Mouse (Mus musculus): Measurements from ENCODE around the gene Btg2. TPM values are rescaled to one million over a fixed set of nuclear protein-coding genes. Genes with fewer than 3 reads are reported as not detected.

Gene Btg2
- polyA plus RNA-seq, 2 experiments, result 18.6 to 26.4 TPM

DNA sequence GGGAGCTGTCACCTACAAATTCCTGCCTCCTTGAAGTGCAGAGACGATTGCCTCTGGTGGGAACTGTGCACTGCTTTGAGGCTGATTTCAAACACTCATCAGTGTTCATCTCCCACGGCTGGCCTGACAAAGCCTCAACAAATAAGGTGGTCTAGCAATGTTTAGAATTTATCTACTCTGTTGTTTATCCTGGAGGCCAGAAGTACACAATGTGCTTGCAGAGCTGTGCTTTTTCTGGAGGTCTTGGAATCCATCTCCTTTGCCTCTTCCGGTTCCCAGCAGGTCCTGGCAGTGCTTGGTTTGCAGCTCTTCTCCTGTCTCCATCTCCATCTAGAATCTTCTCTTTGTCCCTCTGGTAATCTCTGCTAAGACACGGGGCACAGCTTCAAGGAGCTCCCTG is 22.6 kb downstream of the Btg2 start:
- Histone ChIP-seq H3K4me1 (ENCODE audit: control insufficient read depth, insufficient read depth, low read length) (peaks cover 15% of the 10 kb centered on the region), H3K4me2 (replicated peaks; ENCODE audit: low read depth, low read length, severe bottlenecking) (no peak overlapping the region), H3K9me3 (ENCODE audit: control insufficient read depth, low read length) (no peaks in the 10 kb centered on the region), H3K4me3 (replicated peaks; ENCODE audit: low read length) (no peak overlapping the region), H3K27ac (replicated peaks; ENCODE audit: low read depth, low read length) (no peak overlapping the region), H3K27me3 (ENCODE audit: control insufficient read depth, insufficient read depth, low read length) (no peaks in the 10 kb centered on the region), H3K9ac (ENCODE audit: low read depth, low read length, severe bottlenecking) (no peak overlapping the region), H3K36me3 (ENCODE audit: control insufficient read depth, insufficient read depth, low read length) (no peaks in the 10 kb centered on the region)
- WGBS, result 65% methylated on average over 4 of the region's 4 CpGs
- ATAC-seq (ENCODE audit: low FRiP score, low read depth) (no peak), DNase-seq (ENCODE audit: low spot score) (no peak)
- no peak for TF ChIP-seq POLR2A (IDR thresholded peaks at IDR 0.05; ENCODE audit: borderline replicate concordance, extremely low read depth, insufficient read depth, insufficient read length)

GRCm38 (mm10) chr1:134055666-134056245 is 23.2 kb downstream of the Btg2 start:
- H3K9me3 ChIP-seq (ENCODE audit: control insufficient read depth, low read length), result no peaks in the 10 kb centered on the region
- ATAC-seq (ENCODE audit: low FRiP score, low read depth) (no peak), DNase-seq (ENCODE audit: low spot score) (no peak)
- no peaks in the 10 kb centered on the region for H3K36me3 ChIP-seq (ENCODE audit: control insufficient read depth, insufficient read depth, low read length)
- H3K4me1 ChIP-seq (ENCODE audit: control insufficient read depth, insufficient read depth, low read length), result peaks cover 11% of the 10 kb centered on the region; the same call in 1 of the 2 replicates
- no peak overlapping the region for H3K4me3 ChIP-seq (replicated peaks; ENCODE audit: low read length)
- no peak overlapping the region for H3K27ac ChIP-seq (replicated peaks; ENCODE audit: low read depth, low read length)
- H3K4me2 ChIP-seq (replicated peaks; ENCODE audit: low read depth, low read length, severe bottlenecking), result no peak overlapping the region
- no peaks in the 10 kb centered on the region for H3K27me3 ChIP-seq (ENCODE audit: control insufficient read depth, insufficient read depth, low read length)
- no peak for TF ChIP-seq POLR2A (IDR thresholded peaks at IDR 0.05; ENCODE audit: borderline replicate concordance, extremely low read depth, insufficient read depth, insufficient read length)
- H3K9ac ChIP-seq (ENCODE audit: low read depth, low read length, severe bottlenecking), result no peak overlapping the region
- 82% methylated on average over 9 of the region's 9 CpGs for WGBS

GRCm38 (mm10) chr1:134055058-134055457 is 23.9 kb downstream of the Btg2 start:
- DNase-seq (ENCODE audit: low spot score) (no peak), ATAC-seq (ENCODE audit: low FRiP score, low read depth) (no peak)
- H3K4me2 ChIP-seq (replicated peaks; ENCODE audit: low read depth, low read length, severe bottlenecking), result no peak overlapping the region
- H3K4me1 ChIP-seq (ENCODE audit: control insufficient read depth, insufficient read depth, low read length), result peaks cover 6% of the 10 kb centered on the region; the same call in 1 of the 2 replicates
- H3K9ac ChIP-seq (ENCODE audit: low read depth, low read length, severe bottlenecking), result no peak overlapping the region
- no peak overlapping the region for H3K27ac ChIP-seq (replicated peaks; ENCODE audit: low read depth, low read length)
- no peaks in the 10 kb centered on the region for H3K9me3 ChIP-seq (ENCODE audit: control insufficient read depth, low read length)
- H3K27me3 ChIP-seq (ENCODE audit: control insufficient read depth, insufficient read depth, low read length), result no peaks in the 10 kb centered on the region
- no peak overlapping the region for H3K4me3 ChIP-seq (replicated peaks; ENCODE audit: low read length)
- no peak for TF ChIP-seq POLR2A (IDR thresholded peaks at IDR 0.05; ENCODE audit: borderline replicate concordance, extremely low read depth, insufficient read depth, insufficient read length)
- 77% methylated on average over 9 of the region's 9 CpGs for WGBS
- no peaks in the 10 kb centered on the region for H3K36me3 ChIP-seq (ENCODE audit: control insufficient read depth, insufficient read depth, low read length)

GRCm38 (mm10) chr1:134053207-134053606 is 25.7 kb downstream of the Btg2 start:
- no peak; the same call in 1 of the 2 replicates for ATAC-seq (ENCODE audit: low FRiP score, low read depth)

DNA sequence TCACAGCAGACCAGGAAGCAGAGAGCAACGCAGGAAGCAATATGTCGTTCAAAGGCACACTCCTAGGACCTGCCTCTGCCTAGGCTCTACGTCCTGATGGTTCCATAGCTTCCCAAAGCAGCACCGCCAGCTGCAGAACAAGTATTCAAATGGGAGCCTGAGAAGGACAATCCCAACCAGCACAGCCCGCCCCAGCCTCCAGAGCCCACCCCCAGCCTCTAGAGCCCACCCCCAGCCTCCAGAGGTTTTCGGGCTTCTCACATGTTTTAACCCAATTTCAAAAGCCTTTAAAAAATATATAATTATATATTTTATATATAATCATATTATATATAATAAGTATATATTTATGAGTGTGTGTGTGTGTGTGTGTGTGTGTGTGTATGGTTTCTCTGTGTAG is 29.4 kb downstream of the Btg2 start:
- Histone ChIP-seq H3K4me3 (replicated peaks; ENCODE audit: low read length) (no peak overlapping the region), H3K9me3 (ENCODE audit: control insufficient read depth, low read length) (no peaks in the 10 kb centered on the region), H3K4me2 (replicated peaks; ENCODE audit: low read depth, low read length, severe bottlenecking) (no peak overlapping the region), H3K9ac (ENCODE audit: low read depth, low read length, severe bottlenecking) (no peak overlapping the region), H3K4me1 (ENCODE audit: control insufficient read depth, insufficient read depth, low read length) (no peaks in the 10 kb centered on the region), H3K27me3 (ENCODE audit: control insufficient read depth, insufficient read depth, low read length) (no peaks in the 10 kb centered on the region), H3K27ac (replicated peaks; ENCODE audit: low read depth, low read length) (no peak overlapping the region), H3K36me3 (ENCODE audit: control insufficient read depth, insufficient read depth, low read length) (no peaks in the 10 kb centered on the region)
- ATAC-seq (ENCODE audit: low FRiP score, low read depth) (no peak), DNase-seq (ENCODE audit: low spot score) (no peak)
- no peak for TF ChIP-seq POLR2A (IDR thresholded peaks at IDR 0.05; ENCODE audit: borderline replicate concordance, extremely low read depth, insufficient read depth, insufficient read length)
- 71% methylated on average over 6 of the region's 6 CpGs for WGBS

More at GRCm38 (mm10) chr1:134053207-134053606, 25.7 kb downstream of the Btg2 start:
- Histone ChIP-seq H3K27ac (replicated peaks; ENCODE audit: low read depth, low read length) (no peak overlapping the region), H3K4me2 (replicated peaks; ENCODE audit: low read depth, low read length, severe bottlenecking) (no peak overlapping the region), H3K9ac (ENCODE audit: low read depth, low read length, severe bottlenecking) (no peak overlapping the region), H3K27me3 (ENCODE audit: control insufficient read depth, insufficient read depth, low read length) (no peaks in the 10 kb centered on the region), H3K4me1 (ENCODE audit: control insufficient read depth, insufficient read depth, low read length) (no peaks in the 10 kb centered on the region), H3K4me3 (replicated peaks; ENCODE audit: low read length) (no peak overlapping the region), H3K36me3 (ENCODE audit: control insufficient read depth, insufficient read depth, low read length) (no peaks in the 10 kb centered on the region), H3K9me3 (ENCODE audit: control insufficient read depth, low read length) (no peaks in the 10 kb centered on the region)
- TF ChIP-seq POLR2A (IDR thresholded peaks at IDR 0.05; ENCODE audit: borderline replicate concordance, extremely low read depth, insufficient read depth, insufficient read length), result no peak
- DNase-seq (ENCODE audit: low spot score), result peak; percentile 84
- 4% methylated on average over 6 of the region's 6 CpGs for WGBS

Measured in limb, embryonic 14.5 days (tissue).